Mouse (Mus musculus) spleen, adult 2 months (tissue): ENCODE data around the gene Aqp9.

Experiments used
- CTCF ChIP-seq: fragments of 200-500 bp; IDR thresholded peaks from 2 replicates; pipeline ENCODE4 v1.5.1; 2011; ENCODE audit warnings: mild to moderate bottlenecking, inconsistent platforms; ENCODE audit not compliant: insufficient read depth, insufficient read length, insufficient replicate concordance; ENCODE audit errors: extremely low read depth
- POLR2A ChIP-seq: fragments of 200-500 bp; IDR thresholded peaks from 2 replicates; pipeline ENCODE4 v1.6.1; 2011; ENCODE audit warnings: low read depth, low read length, inconsistent platforms

DNA sequence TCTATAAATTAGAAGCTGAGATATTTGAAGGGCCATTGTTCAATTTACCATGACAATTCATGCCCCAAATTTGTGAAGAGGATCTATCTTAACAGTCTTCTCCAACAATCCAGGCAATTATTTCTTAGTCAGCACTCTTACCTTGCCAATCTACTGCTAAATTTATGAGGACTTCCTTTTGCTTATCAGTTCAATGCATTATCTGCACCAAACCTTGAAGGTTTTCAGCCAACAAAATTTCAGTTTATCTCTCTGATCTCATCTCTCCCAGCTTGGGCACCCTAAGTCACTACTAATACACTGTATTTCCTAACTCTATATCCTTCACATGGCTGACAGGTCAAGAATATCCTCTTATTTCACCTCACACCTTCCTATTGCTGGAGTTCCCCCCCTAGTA is 16.8 kb upstream of the Aqp9 start:
- no peak for TF ChIP-seq CTCF
- TF ChIP-seq POLR2A: no peak
